In the genomic region with DNA sequence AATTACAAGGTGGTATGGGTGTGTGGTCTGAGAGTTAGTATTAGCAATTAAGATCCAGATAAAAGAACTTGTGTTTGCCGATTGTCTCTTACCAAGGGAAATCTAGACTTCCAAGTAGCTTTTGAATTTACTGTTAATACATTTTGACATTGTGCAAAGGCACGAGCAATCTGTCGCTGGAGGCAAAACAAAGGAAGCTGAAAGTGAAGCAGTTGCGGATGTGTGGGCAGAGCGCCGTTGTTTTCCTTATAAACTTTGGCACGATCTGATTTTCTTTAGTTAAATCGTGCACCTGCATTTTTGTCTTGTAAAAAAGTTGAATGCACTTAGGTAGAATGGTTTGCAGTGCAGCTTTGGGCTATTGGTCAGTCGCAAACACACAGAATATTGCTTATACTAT, we compare ENCODE assay signal across 9 mouse cellular contexts. TPM values are rescaled to one million over a fixed set of nuclear protein-coding genes. Genes with fewer than 3 reads are reported as not detected.
A peak's percentile ranks its signal among the peaks of the same experiment; 100 is the strongest.
DNase-seq lines count a peak whose midpoint lies in the region; ATAC-seq and TF ChIP-seq lines count a peak whose summit lies in the region.
"Had no signal": no experiment of that assay in that cellular context is flagged by ENCODE, and none has a peak within 500 bp of the region (broad histone marks: within the 10 kb centered on the region; RNA-seq: fewer than 3 reads in every experiment).

No protein-coding gene starts in this region.

- H3K9me3 ChIP-seq in heart, embryonic 14.5 days (ENCODE audit: control insufficient read depth, low read length) = no peaks in the 10 kb centered on the region
- peaks cover 2% of the 10 kb centered on the region for H3K9me3 ChIP-seq in CH12.LX (replicated peaks; ENCODE audit: low read length)
- H3K9me3 ChIP-seq in forebrain, embryonic 15.5 days = no peaks in the 10 kb centered on the region
- H3K9me3 ChIP-seq in liver, postnatal 0 days (ENCODE audit: low read length) = no peaks in the 10 kb centered on the region
- H3K9me3 ChIP-seq: G1E had no signal

- peaks cover 32 to 48% of the 10 kb centered on the region in 2 experiments for H3K4me1 ChIP-seq in heart, embryonic 14.5 days (ENCODE audit: control insufficient read depth in 2 of 2, insufficient read depth in 2 of 2, low read length in 2 of 2)
- peaks cover 5 to 24% of the 10 kb centered on the region in 2 experiments for H3K4me1 ChIP-seq in CH12.LX (ENCODE audit: control insufficient read depth in 1 of 2, insufficient read depth in 2 of 2)
- H3K4me1 ChIP-seq in forebrain, embryonic 15.5 days = peaks cover 24% of the 10 kb centered on the region
- H3K4me1 ChIP-seq in liver, postnatal 0 days (ENCODE audit: insufficient read depth) = peaks cover 23% of the 10 kb centered on the region

- ATAC-seq in heart, embryonic 14.5 days (ENCODE audit: insufficient number of reproducible peaks, insufficient read depth, low FRiP score, low read depth) = no peak
- ATAC-seq in forebrain, embryonic 15.5 days (replicated peaks) = peak; percentile 8; the same call in 1 of the 2 replicates
- ATAC-seq in liver, postnatal 0 days = no peak; the same call in 1 of the 2 replicates

- H3K27me3 ChIP-seq in heart, embryonic 14.5 days (ENCODE audit: control insufficient read depth, insufficient read depth, low read length) = peaks cover 7% of the 10 kb centered on the region
- peaks cover 3% of the 10 kb centered on the region for H3K27me3 ChIP-seq in CH12.LX (replicated peaks)
- H3K27me3 ChIP-seq in forebrain, embryonic 15.5 days = no peaks in the 10 kb centered on the region
- no peaks in the 10 kb centered on the region for H3K27me3 ChIP-seq in liver, postnatal 0 days (ENCODE audit: insufficient read depth, low read length)

- no peaks in the 10 kb centered on the region for H3K79me2 ChIP-seq in CH12.LX (replicated peaks; ENCODE audit: control insufficient read depth, extremely low read depth, insufficient read depth, poor library complexity, severe bottlenecking)

- H3K4me2 ChIP-seq in heart, embryonic 14.5 days (ENCODE audit: low read length) = peak overlapping the region; percentile 88
- H3K4me2 ChIP-seq in CH12.LX (ENCODE audit: insufficient read depth, low read depth, poor library complexity, severe bottlenecking) = peak overlapping the region; percentile 67
- H3K4me2 ChIP-seq in forebrain, embryonic 15.5 days (replicated peaks) = peak overlapping the region; percentile 52
- H3K4me2 ChIP-seq in liver, postnatal 0 days (ENCODE audit: low read depth, low read length) = peak overlapping the region; percentile 86

- H3K4me3 ChIP-seq in heart, embryonic 14.5 days (ENCODE audit: control insufficient read depth in 1 of 2, insufficient read depth in 1 of 2, low read depth in 1 of 2, low read length in 2 of 2) = peak overlapping the region; percentile 63 to 67
- H3K4me3 ChIP-seq in CH12.LX (replicated peaks in 1 of 3; ENCODE audit: low read depth in 2 of 3, low read length in 2 of 3, poor library complexity in 1 of 3) = peak overlapping the region in 2 of 3 experiments; percentile 73 to 98
- H3K4me3 ChIP-seq in forebrain, embryonic 15.5 days = peak overlapping the region; percentile 71
- H3K4me3 ChIP-seq in liver, postnatal 0 days (ENCODE audit: low read depth, low read length) = peak overlapping the region; percentile 69

- TF ChIP-seq POLR2A in CH12.LX (IDR thresholded peaks at IDR 0.05; ENCODE audit: low read depth, low read length) = no peak

- no peak for DNase-seq in heart, adult 11 months
- DNase-seq in CH12.LX (ENCODE audit: extremely low read depth) = no peak
- DNase-seq in liver, postnatal 0 days = no peak
- no peak for DNase-seq in frontal cortex, postnatal 10 days (ENCODE audit: low spot score in 2 of 2)
- no peak for DNase-seq in right cerebral cortex, postnatal 36 days (ENCODE audit: low spot score in 2 of 2)
- no peak for DNase-seq in gastrocnemius, postnatal 4 days (ENCODE audit: low spot score in 2 of 2)

- H3K9ac ChIP-seq in heart, embryonic 14.5 days (ENCODE audit: low read length) = peak overlapping the region; percentile 89
- peak overlapping the region; percentile 79; the same call in 1 of the 2 replicates for H3K9ac ChIP-seq in CH12.LX (ENCODE audit: insufficient read depth, low read depth)
- H3K9ac ChIP-seq in forebrain, embryonic 15.5 days (replicated peaks) = peak overlapping the region; percentile 86
- peak overlapping the region; percentile 80 for H3K9ac ChIP-seq in liver, postnatal 0 days (replicated peaks)

- peak overlapping the region in 1 of 2 experiments; percentile 97; a peak in 3 of 4 replicates for H3K27ac ChIP-seq in heart, embryonic 14.5 days (replicated peaks in 1 of 2; ENCODE audit: control insufficient read depth in 1 of 2, insufficient read depth in 1 of 2, low read depth in 2 of 2, low read length in 2 of 2)
- H3K27ac ChIP-seq in CH12.LX (ENCODE audit: insufficient read depth, low read depth) = no peak overlapping the region
- peak overlapping the region; percentile 94 for H3K27ac ChIP-seq in forebrain, embryonic 15.5 days (replicated peaks)
- peak overlapping the region; percentile 93 for H3K27ac ChIP-seq in liver, postnatal 0 days (ENCODE audit: low read depth)

- TF ChIP-seq CTCF in CH12.LX (conservative IDR thresholded peaks at IDR 0.05 in 1 of 2, IDR thresholded peaks at IDR 0.05 in 1 of 2; ENCODE audit: low read depth in 2 of 2, low read length in 2 of 2) = no peak
- no peak for TF ChIP-seq CTCF in liver, postnatal 0 days (IDR thresholded peaks at IDR 0.05; ENCODE audit: low read depth)

- dilution Hi-C loops in CH12.LX (cut with MboI; ENCODE audit: extremely low pct_ligation_motif_present, extremely low pct_unique_long_range_greater_than_20kb, low sequenced_read_pairs) = no loop called here

- in situ Hi-C loops in CH12.LX (cut with MboI; ENCODE audit: low pct_ligation_motif_present, low pct_unique_long_range_greater_than_20kb, low sequenced_read_pairs) = loop anchor here (5.0 kb wide), 1 partner anchor 133 kb away; no protein-coding TSS in a partner anchor

- no peak for TF ChIP-seq RAD21 in CH12.LX (IDR thresholded peaks at IDR 0.05; ENCODE audit: low read depth, low read length)

- TF ChIP-seq EP300 in CH12.LX (IDR thresholded peaks at IDR 0.05; ENCODE audit: low read length) = no peak
- TF ChIP-seq EP300 in liver, postnatal 0 days (IDR thresholded peaks at IDR 0.05; ENCODE audit: low read depth) = no peak

- peaks cover 7% of the 10 kb centered on the region; the same call in 1 of the 2 replicates for H3K36me3 ChIP-seq in heart, embryonic 14.5 days (ENCODE audit: control insufficient read depth, insufficient read depth, low read length)
- no peaks in the 10 kb centered on the region for H3K36me3 ChIP-seq in CH12.LX (replicated peaks in 1 of 2; ENCODE audit: control insufficient read depth in 1 of 2, insufficient read depth in 1 of 2, low read length in 1 of 2)
- peaks cover 7% of the 10 kb centered on the region; the same call in 1 of the 2 replicates for H3K36me3 ChIP-seq in forebrain, embryonic 15.5 days
- no peaks in the 10 kb centered on the region for H3K36me3 ChIP-seq in liver, postnatal 0 days (replicated peaks; ENCODE audit: insufficient read depth, low read length)

- 38% methylated on average over 9 of the region's 9 CpGs for WGBS in heart, embryonic 14.5 days
- WGBS in forebrain, embryonic 15.5 days = 39% methylated on average over 9 of the region's 9 CpGs
- WGBS in liver, postnatal 0 days (ENCODE audit: insufficient replicate concordance) = 35% methylated on average over 9 of the region's 9 CpGs

TF ChIP-seq in CH12.LX, 34 proteins besides CTCF, POLR2A, EP300 and RAD21:
- TF ChIP-seq SMC3 (IDR thresholded peaks at IDR 0.05; ENCODE audit: low read depth, low read length) (no peak), BHLHE40 (IDR thresholded peaks at IDR 0.05; ENCODE audit: low read depth, low read length) (no peak), ZNF384 (IDR thresholded peaks at IDR 0.05; ENCODE audit: low read depth, low read length) (no peak), RCOR1 (conservative IDR thresholded peaks at IDR 0.05; ENCODE audit: low read depth, low read length) (no peak), ZC3H11A (IDR thresholded peaks at IDR 0.05; ENCODE audit: low read depth, low read length) (no peak), ELF1 (IDR thresholded peaks at IDR 0.05; ENCODE audit: low read depth, low read length) (no peak), GABPA (IDR thresholded peaks at IDR 0.05; ENCODE audit: insufficient replicate concordance, low read depth, low read length) (no peak), MAZ (IDR thresholded peaks at IDR 0.05; ENCODE audit: low read depth, low read length) (no peak), CHD1 (IDR thresholded peaks at IDR 0.05; ENCODE audit: low read depth, low read length) (no peak), TBP (conservative IDR thresholded peaks at IDR 0.05; ENCODE audit: low read depth, low read length) (no peak), PAX5 (IDR thresholded peaks at IDR 0.05; ENCODE audit: low read length) (no peak), MAX (IDR thresholded peaks at IDR 0.05; ENCODE audit: low read length) (no peak), TCF12 (IDR thresholded peaks at IDR 0.05; ENCODE audit: low read depth, low read length) (no peak), ETS1 (conservative IDR thresholded peaks at IDR 0.05; ENCODE audit: low read depth, low read length) (no peak), MXI1 (IDR thresholded peaks at IDR 0.05; ENCODE audit: low read depth, low read length) (no peak), IRF4 (IDR thresholded peaks at IDR 0.05; ENCODE audit: low read depth, low read length) (no peak), HCFC1 (IDR thresholded peaks at IDR 0.05; ENCODE audit: low read depth, low read length) (no peak), CHD2 (IDR thresholded peaks at IDR 0.05; ENCODE audit: low read length) (no peak), UBTF (IDR thresholded peaks at IDR 0.05; ENCODE audit: low read depth, low read length) (no peak), KAT2A (IDR thresholded peaks at IDR 0.05; ENCODE audit: insufficient replicate concordance, low read length) (no peak)

RNA-seq across cellular contexts. Expression of a gene that starts 40.6 kb away (rescaled TPM):
- 24.2 and 24.3 TPM in 2 replicates for polyA plus RNA-seq in heart, embryonic 14.5 days (2014; fragmentation: Nextera tagmentation; extraction: Ambion mirVana)
- total RNA-seq in CH12.LX (2012; rRNA removed) (0.38 and 0.51 TPM in 2 replicates), CH12.LX (2014; rRNA removed) (0.07 and 0.16 TPM in 2 replicates)
- polyA plus RNA-seq in CH12.LX (2012; ENCODE audit: insufficient read length, low read depth) = 0.70 and 0.78 TPM in 2 replicates
- polyA plus RNA-seq in forebrain, embryonic 15.5 days (2015; fragmentation: Nextera tagmentation; extraction: Ambion mirVana) = 89.0 and 89.6 TPM in 2 replicates
- 0.73 and 0.89 TPM in 2 replicates for polyA plus RNA-seq in liver, postnatal 0 days (2015; fragmentation: Nextera tagmentation; extraction: Ambion mirVana)
- total RNA-seq in gastrocnemius, postnatal 4 days (2021) = 10 to 100 TPM in 1 of 2 experiments, 1 to 10 TPM in 1; 9.7 to 11.2 TPM

Comparison
In these comparisons a context has a peak if more than half of its experiments do, and no peak if none do; other contexts are left out.
1. RNA of a gene that starts 40.6 kb away (polyA plus RNA-seq): 89.0 to 89.6 TPM in forebrain, embryonic 15.5 days and 24.2 to 24.3 TPM in heart, embryonic 14.5 days; 0.73 to 0.89 TPM in liver, postnatal 0 days and 0.70 to 0.78 TPM in CH12.LX; every median in the first group is over 10 times any median in the second.
2. Peak in every context shown above with its lines, with median percentiles within 50 percentile points of each other: H3K4me2 ChIP-seq, H3K4me3 ChIP-seq and H3K9ac ChIP-seq.